Mouse (Mus musculus) heart, embryonic 10.5 days (tissue): Measurements from ENCODE around the gene Nr1d1. TPM values are rescaled to one million over a fixed set of nuclear protein-coding genes. Genes with fewer than 3 reads are reported as not detected.

ENCODE experiments used
- DNase-seq: peaks from one replicate; pipeline ENCODE4 v3.0.0-alpha.2; 2017; ENCODE audit warnings: low spot score
- H3K27ac ChIP-seq: fragments of 300-500 bp; sonication (generic); 2 replicates; pipeline ENCODE4 v1.5.1; 2016; ENCODE audit warnings: mild to moderate bottlenecking
- H3K27me3 ChIP-seq: fragments of 300-500 bp; sonication (generic); 2 replicates; pipeline ENCODE4 v1.6.1; 2016; ENCODE audit warnings: mild to moderate bottlenecking; ENCODE audit not compliant: poor library complexity, insufficient read depth, severe bottlenecking
- H3K36me3 ChIP-seq: fragments of 300-500 bp; sonication (generic); 2 replicates; pipeline ENCODE4 v1.6.1; 2016; ENCODE audit warnings: mild to moderate bottlenecking, moderate library complexity
- H3K4me1 ChIP-seq: fragments of 300-500 bp; sonication (generic); 2 replicates; pipeline ENCODE4 v1.6.1; 2016; ENCODE audit warnings: mild to moderate bottlenecking
- H3K4me3 ChIP-seq: fragments of 300-500 bp; sonication (generic); 2 replicates; pipeline ENCODE4 v1.5.1; 2016; ENCODE audit warnings: mild to moderate bottlenecking, moderate library complexity
- H3K9me3 ChIP-seq: fragments of 300-500 bp; sonication (generic); 2 replicates; pipeline ENCODE4 v1.6.1; 2016; ENCODE audit warnings: mild to moderate bottlenecking, moderate library complexity
- WGBS: fragments of 180-500 bp; shearing (Covaris S2); methylation state at CpG from one replicate; pipeline ENCODE4 v1.1.7; 2016; 5-methylcytosine and 5-hydroxymethylcytosine counted together
- polyA plus RNA-seq: library from polyadenylated mRNA; unstranded; fragments of >200 nt; fragmentation: Nextera tagmentation; extraction: Ambion mirVana; gene quantifications from 2 replicates; pipeline ENCODE4 v1.2.1, GENCODE M21; 2016

Nr1d1 gene
- polyA plus RNA-seq, 1 experiment from 2014 or later, result 3.6 TPM

DNA sequence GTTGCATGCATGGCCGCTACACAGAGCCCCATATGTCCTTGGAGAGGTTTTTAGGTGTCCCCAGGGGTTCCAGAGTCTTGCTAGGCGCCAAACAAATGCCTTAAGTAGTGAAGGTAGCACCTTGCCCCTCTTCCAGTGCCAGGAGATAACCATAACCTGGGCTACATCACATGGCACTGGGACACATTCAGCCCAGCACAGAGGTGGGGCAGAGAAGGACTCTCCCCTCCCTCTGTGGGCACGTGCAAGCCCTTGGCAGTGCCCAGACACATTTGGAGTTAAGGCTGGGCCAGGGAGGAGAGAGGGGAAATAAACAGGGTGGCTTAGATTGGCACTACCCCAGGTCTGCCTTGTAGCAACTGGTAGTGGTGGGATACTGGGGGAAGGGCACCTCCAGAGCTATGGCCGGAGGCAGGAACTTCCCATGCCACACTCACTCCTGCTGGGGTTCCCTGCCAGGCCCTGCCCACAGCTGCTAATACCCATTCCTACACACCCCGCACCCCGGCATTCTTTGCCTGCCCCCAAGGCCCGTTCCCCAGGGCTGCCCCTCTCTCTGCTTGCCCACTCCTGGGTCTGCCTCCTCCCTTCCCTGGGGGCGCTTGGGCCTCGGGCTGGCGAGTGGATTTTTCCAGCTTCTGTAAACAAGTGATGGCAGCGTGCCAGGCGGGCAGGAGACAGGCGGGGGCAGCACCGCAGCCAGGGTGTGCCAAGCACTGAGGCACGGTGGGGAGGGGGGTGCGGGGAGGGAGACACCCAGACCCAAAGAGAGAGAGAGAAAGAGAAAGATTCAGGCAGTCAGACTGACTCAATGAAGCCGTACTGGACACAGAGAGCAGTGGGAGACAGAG is 24.6 kb downstream of the Nr1d1 start:
- Histone ChIP-seq H3K36me3 (peaks cover 13% of the 10 kb centered on the region), H3K9me3 (no peaks in the 10 kb centered on the region), H3K4me3 (peak overlapping the region; percentile 41), H3K4me1 (peaks cover 98% of the 10 kb centered on the region), H3K27me3 (no peaks in the 10 kb centered on the region), H3K27ac (peak overlapping the region; percentile 90)
- 32% methylated on average over 16 of the region's 17 CpGs for whole genome bisulfite sequencing
- DNase-seq, result no peak

DNA sequence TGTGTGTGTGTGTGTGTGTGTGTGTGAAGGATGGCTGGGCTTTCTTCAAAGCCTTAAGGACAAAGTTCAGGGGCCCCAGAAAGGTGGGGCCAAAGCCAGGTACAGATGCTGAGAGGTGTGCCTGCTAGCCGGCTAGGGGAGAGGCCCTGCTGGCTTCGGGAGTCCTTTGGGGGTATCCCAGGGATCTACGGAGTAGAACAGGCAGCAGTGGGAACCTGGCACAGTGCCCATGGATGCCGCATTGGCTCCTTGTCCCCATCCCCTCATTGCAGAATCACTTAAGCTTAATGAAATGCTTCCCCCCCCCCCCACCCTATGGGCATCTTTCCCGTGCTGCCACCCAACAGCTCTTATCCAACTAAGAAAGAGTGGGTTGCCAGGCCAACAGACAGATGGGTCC is 25.4 kb downstream of the Nr1d1 start:
- 49% methylated on average over 5 of the region's 5 CpGs for WGBS
- no peak for DNase-seq
- peak overlapping the region; percentile 90 for H3K27ac ChIP-seq
- peaks cover 13% of the 10 kb centered on the region for H3K36me3 ChIP-seq
- H3K4me1 ChIP-seq, result peaks cover 99% of the 10 kb centered on the region
- H3K27me3 ChIP-seq, result no peaks in the 10 kb centered on the region
- H3K9me3 ChIP-seq, result no peaks in the 10 kb centered on the region
- peak overlapping the region; percentile 31; the same call in 1 of the 2 replicates for H3K4me3 ChIP-seq

DNA sequence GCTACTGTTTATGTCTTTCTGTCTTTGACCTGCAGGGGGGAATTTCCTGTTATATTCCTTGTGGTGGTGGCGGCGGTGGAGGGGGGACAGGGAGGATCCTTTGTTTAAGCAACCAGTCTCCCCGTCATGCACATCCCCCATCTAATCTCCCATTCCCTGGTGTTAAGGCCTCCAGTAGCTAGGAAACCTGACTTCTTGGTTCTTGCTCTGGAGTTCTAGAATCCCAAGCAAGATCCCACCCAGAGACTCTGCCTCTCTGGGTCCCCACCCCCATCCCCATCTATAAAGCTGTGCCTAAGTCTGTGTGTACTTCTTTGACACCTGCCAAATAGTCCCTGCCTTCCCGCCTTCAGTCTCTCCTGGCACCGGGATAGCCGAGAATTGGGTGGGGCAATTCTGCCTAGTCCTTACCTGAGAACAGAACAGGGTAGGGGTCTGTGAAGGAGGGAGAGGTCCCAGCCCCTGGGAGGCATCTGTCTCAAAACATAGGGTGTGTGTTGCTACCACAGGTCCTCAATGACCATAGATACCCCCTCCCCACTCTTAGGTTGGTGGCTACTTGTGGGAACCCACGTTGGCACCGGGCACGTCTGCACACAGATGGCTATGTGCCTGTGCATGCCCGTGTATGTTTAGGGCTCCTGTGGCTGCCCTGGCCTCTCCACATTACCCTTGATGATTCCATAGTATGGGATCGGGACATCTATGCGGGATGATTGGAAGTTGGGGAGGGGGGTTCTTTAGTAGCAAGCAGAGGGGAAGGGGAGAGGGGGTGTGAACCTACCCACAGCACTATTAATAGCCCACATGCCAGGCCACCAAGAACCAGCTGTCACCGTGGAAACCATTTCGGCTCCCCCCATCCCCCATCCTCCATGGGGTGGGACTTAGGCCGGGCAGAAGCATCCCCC is 26.4 kb downstream of the Nr1d1 start:
- WGBS, result 25% methylated on average over 15 of the region's 15 CpGs
- peaks cover 99% of the 10 kb centered on the region for H3K4me1 ChIP-seq
- no peaks in the 10 kb centered on the region for H3K9me3 ChIP-seq
- peak overlapping the region; percentile 31; the same call in 1 of the 2 replicates for H3K4me3 ChIP-seq
- no peaks in the 10 kb centered on the region for H3K27me3 ChIP-seq
- peak overlapping the region; percentile 90 for H3K27ac ChIP-seq
- DNase-seq, result no peak
- H3K36me3 ChIP-seq, result peaks cover 7% of the 10 kb centered on the region

DNA sequence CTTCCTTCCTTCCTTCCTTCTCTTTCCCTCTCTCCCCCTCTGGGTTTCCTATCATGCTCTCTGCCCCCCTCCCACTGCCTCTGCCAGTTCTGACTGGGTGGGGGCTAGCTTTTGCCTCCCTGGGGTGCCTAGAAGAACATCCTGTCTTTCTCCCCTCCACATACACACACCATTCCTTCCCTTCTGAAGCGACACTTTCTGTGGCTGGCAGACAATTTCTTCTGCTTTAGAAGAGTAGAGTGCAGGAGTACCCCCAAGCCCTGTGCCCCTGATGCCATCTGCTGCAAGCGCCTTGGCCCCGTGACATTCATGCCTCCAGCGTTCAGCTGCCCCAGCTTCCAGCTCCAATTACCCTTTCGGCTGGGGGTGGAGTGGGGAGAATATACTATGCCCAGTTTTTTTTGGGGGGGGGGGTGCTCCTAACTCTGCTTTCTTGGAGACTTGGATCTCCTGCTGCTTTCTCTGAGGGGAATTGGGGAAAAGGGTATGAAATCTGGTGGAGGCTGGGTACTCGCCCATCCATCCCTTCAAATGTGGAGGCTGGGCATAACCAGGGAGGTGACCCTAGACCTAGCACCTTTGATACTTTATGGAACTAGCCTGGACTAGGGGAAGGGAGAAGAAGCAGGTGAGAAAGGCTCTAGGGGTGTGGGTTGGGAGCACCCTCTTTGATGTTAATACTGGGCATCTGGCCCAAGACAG is 27.2 kb downstream of the Nr1d1 start:
- DNase-seq, result no peak
- Histone ChIP-seq H3K4me1 (peaks cover 99% of the 10 kb centered on the region), H3K9me3 (no peaks in the 10 kb centered on the region), H3K27me3 (no peaks in the 10 kb centered on the region), H3K4me3 (peak overlapping the region; percentile 31), H3K27ac (peak overlapping the region; percentile 90), H3K36me3 (no peaks in the 10 kb centered on the region)
- 31% methylated on average over 6 of the region's 6 CpGs for WGBS

DNA sequence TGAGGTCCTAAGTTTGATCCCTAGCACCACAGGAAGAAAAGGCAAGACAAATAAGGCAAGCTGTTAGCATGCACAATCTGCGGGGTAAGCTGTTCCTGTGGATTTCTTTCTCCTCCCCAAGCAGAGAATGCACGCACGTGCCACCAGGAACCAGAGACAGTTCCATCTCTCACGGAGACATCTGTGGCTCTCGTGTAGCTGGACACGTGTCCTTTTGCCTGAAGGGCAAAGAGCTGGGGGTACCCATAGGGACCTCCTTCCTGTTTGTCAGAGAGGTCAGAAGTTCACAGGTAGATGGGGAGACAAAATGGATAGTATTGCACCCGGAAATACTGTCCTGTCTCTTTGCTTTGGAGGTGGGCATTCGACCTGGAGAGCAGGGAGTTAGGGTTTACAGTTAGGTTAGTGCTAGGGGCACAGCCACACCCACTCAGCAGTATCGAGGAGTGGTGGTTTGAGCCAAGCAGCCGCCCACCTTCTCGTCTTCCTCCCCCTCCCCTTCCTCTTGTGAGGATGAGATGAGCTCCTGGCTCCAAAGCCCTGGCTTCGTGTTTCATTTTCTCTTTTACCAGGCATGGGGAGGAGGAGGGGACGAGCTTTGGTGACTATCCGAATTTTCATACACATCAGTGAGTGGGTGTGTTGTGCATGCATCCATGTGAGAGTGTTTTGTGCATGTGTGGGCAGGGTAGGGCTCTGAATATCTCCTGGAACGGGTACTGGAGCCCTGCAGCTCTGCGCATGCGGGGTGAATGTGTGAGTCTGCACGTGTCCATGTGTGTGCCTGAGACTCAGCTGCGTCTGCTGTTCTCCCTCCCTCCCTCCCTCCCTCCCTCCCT is 28.1 kb downstream of the Nr1d1 start:
- H3K27ac ChIP-seq, result peak overlapping the region; percentile 90
- WGBS, result 6% methylated on average over 19 of the region's 19 CpGs

DNA sequence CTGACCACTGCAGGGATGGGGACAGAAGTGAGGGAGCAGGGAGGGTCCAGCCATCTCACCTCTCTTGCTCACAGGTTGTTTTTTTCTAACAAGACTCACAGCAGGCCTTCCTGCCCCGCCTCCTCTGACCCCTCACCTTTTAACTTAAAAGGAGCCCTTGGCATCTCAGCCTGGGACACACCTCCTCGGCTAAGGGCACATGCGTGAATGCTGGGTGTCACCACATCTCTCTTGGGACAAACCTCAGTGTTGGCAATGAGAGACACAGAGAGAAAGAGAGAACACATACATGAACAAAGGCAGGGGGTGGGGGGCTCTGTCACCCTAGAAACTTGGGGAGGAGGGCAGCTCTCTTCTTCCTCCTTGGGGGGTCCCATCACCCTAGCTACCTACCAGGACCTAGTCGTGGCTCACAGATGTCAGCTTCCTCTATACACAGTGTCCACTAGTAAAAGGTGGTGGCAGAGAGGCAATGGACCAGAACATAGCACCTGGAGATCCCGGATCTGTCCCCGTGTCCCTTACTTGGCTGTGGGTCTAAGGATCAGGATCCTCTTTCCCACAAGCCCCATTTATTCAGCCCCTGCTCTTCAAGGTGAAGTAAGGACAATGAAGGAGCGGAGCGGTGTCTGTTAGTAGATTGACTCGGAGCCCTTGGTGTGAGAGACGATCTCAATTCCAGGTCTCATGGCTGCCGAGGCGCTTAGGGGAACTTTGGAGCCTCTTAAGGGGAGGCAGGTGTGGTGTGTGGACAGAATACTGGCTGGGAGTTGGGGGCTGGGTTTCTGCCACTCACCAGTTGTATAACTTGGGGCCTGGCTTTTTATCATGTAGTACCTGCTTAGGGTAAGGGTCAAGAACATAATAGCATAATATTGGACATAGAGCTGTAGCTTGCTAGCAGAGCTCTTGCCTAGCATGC is 28.9 kb downstream of the Nr1d1 start:
- Histone ChIP-seq H3K4me1 (peaks cover 99% of the 10 kb centered on the region), H3K27me3 (no peaks in the 10 kb centered on the region), H3K4me3 (peak overlapping the region; percentile 48), H3K36me3 (no peaks in the 10 kb centered on the region), H3K27ac (peak overlapping the region; percentile 90), H3K9me3 (no peaks in the 10 kb centered on the region)
- 41% methylated on average over 12 of the region's 12 CpGs for WGBS
- no peak for DNase-seq

More for the DNA sequence above, 28.1 kb downstream of the Nr1d1 start:
- H3K9me3 ChIP-seq, result no peaks in the 10 kb centered on the region
- peak overlapping the region; percentile 48 for H3K4me3 ChIP-seq
- peaks cover 99% of the 10 kb centered on the region for H3K4me1 ChIP-seq
- H3K27me3 ChIP-seq, result no peaks in the 10 kb centered on the region
- H3K36me3 ChIP-seq, result no peaks in the 10 kb centered on the region
- peak; percentile 91 for DNase-seq

DNA sequence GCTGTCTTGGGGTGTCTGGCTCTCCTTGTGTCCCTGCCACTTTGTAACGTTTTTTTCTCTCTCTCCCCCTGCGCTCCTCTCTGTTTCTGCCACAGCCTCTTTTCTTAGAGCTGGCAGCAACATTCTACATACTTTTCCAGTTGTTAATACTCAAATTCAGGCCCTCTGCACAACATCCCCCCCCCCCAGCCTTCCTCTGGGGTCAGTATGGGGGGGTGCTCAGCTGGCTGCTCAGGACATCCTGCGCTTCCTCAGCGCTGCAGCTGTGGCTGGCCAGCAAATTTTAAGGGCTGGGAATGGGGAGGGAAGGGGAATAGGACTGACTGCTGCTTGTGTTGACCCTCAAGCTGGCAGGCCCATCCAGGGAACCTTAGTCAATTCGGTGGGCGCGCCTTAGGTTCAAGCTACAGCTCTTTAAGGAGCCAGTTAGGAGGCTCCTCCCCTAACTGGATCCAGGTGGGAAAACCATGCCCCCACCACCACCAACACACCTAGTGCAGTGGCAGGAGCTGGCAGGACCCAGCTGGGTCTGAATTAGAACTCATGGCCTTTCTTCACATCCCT is 30.6 kb downstream of the Nr1d1 start:
- Histone ChIP-seq H3K9me3 (no peaks in the 10 kb centered on the region), H3K4me1 (peaks cover 99% of the 10 kb centered on the region), H3K27ac (peak overlapping the region; percentile 99), H3K4me3 (peak overlapping the region; percentile 86), H3K27me3 (no peaks in the 10 kb centered on the region), H3K36me3 (no peaks in the 10 kb centered on the region)
- 34% methylated on average over 7 of the region's 7 CpGs for WGBS
- no peak for DNase-seq

DNA sequence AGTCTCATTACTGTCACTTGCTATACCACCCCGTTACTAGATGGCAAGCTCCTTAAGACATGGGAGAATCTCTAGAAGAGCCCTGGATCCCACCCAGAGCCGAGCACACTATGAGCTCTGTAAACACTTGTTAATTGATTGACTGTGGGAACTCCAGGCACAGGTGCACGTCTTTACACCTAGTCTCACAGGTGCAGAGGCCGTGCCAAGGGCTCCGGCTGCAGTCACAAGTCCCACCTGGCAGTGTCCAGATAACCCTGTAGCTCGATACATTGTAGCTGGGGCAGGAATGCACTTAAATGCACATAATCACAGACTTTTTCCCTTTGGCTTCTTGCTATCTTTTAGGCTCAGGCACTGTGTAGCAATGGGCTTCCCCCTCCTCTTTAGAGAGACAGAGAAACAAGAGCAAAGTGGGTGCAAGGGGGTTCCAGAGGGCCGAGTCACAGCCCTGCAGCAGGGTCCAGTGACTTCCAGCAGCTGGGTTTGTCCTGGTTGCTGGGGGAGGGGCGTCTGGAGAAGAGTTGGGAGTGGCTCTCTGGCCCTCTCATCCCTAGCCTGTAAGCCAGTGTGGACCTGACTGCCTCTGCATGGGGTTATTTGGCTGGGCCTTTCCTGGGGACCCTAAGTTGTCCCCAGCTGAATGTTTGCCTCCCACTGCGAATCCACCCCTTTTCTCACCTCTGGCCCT is 31.3 kb downstream of the Nr1d1 start:
- peak overlapping the region; percentile 99 for H3K27ac ChIP-seq
- 5% methylated on average over 9 of the region's 9 CpGs for WGBS
- peak; percentile 87 for DNase-seq

DNA sequence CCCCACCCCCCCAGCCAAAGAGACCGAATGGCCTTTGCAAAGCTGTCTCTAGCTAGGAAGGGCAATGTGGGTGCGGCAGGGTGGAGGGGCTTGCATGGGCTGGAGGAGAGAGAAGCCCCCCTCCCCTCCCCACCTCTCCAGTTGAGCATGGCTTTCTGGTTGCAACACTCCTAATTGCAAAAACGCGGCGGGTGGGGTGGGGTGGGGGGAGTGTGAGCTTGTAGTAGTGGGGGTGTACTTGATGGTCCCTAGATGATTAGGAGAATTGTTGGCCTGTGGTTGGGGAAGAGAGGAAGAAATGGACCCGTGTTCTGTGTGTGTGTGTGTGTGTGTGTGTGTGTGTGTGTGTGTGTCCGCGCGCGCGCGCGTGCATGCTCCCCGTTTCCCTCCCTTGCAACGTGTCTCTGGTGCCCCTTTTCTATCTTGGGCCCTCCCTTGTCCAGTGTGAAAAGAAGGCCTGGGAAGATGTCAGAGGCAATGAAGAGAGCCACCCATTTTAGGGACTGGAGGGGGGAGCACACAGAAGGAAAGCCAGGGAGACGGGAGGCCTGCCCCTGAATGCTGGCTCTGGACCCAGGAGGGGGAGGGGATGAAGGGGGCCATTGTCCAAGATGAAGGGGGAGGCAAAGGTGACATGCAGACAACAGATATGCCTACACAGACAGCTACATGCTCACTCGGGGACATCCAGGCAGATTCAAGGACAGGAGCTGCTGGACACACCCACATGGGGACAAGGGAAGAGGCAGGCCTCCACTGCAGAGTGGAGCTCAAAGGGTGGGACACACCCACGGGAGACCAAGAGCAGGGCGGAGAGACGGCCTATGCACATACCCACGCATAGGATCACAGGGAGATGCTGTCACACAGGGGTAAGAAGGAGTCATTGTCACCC is 32.5 kb downstream of the Nr1d1 start:
- Histone ChIP-seq H3K36me3 (no peaks in the 10 kb centered on the region), H3K9me3 (no peaks in the 10 kb centered on the region), H3K4me1 (peaks cover 94% of the 10 kb centered on the region), H3K4me3 (peak overlapping the region; percentile 86), H3K27ac (peak overlapping the region; percentile 99), H3K27me3 (no peaks in the 10 kb centered on the region)
- DNase-seq, result peak; percentile 91
- WGBS, result 3% methylated on average over 21 of the region's 21 CpGs

More for the DNA sequence above, 31.3 kb downstream of the Nr1d1 start:
- peak overlapping the region; percentile 86 for H3K4me3 ChIP-seq
- H3K36me3 ChIP-seq, result no peaks in the 10 kb centered on the region
- H3K27me3 ChIP-seq, result no peaks in the 10 kb centered on the region
- H3K9me3 ChIP-seq, result no peaks in the 10 kb centered on the region
- peaks cover 98% of the 10 kb centered on the region for H3K4me1 ChIP-seq
